Mouse (Mus musculus): ENCODE results near the gene Megf8. TPM values are rescaled to one million over a fixed set of nuclear protein-coding genes. Genes with fewer than 3 reads are reported as not detected.

Megf8 gene
- polyA plus RNA-seq, 1 experiment: 41.0 TPM

GRCm38 (mm10) chr7:25393451-25394210 is 76.7 kb downstream of the Megf8 start:
- TF ChIP-seq TCF3 (IDR thresholded peaks at IDR 0.05; ENCODE audit: insufficient read length, low read depth) (no peak), SRF (IDR thresholded peaks at IDR 0.05; ENCODE audit: control insufficient read depth, insufficient read length, low read depth) (no peak), REST (IDR thresholded peaks at IDR 0.05; ENCODE audit: insufficient read depth, insufficient read length) (no peak), TCF12 (IDR thresholded peaks at IDR 0.05; ENCODE audit: insufficient read depth, poor library complexity, severe bottlenecking) (no peak), E2F4 (IDR thresholded peaks at IDR 0.05; ENCODE audit: insufficient read depth) (no peak), CEBPB (IDR thresholded peaks at IDR 0.05; ENCODE audit: insufficient read depth, poor library complexity, severe bottlenecking) (no peak)
- Histone ChIP-seq H3K4me2 (ENCODE audit: low read depth) (no peak overlapping the region), H3K4me3 (no peak overlapping the region)

GRCm38 (mm10) chr7:25394754-25395153 is 77.8 kb downstream of the Megf8 start:
- no peaks in the 10 kb centered on the region for H3K79me2 ChIP-seq (ENCODE audit: control insufficient read depth, insufficient read depth)
- peak overlapping the region; percentile 73 for H3K4me2 ChIP-seq (ENCODE audit: low read depth)
- no peak overlapping the region for H3ac ChIP-seq (ENCODE audit: control insufficient read depth, insufficient read length)
- H3K36me3 ChIP-seq (ENCODE audit: control insufficient read depth, insufficient read depth): no peaks in the 10 kb centered on the region
- no peaks in the 10 kb centered on the region for H3K27me3 ChIP-seq (ENCODE audit: control insufficient read depth, insufficient read depth, insufficient read length)
- TF ChIP-seq POLR2AphosphoS2 (IDR thresholded peaks at IDR 0.05; ENCODE audit: insufficient read length, low read depth) (no peak), USF1 (IDR thresholded peaks at IDR 0.05; ENCODE audit: low read depth) (no peak), E2F4 (IDR thresholded peaks at IDR 0.05; ENCODE audit: insufficient read depth) (no peak), MYOG (IDR thresholded peaks at IDR 0.05; ENCODE audit: control insufficient read depth in 1 of 3, insufficient read depth in 1 of 3, insufficient read length in 2 of 3, low read depth in 2 of 3) (no peak)
- H3K4me3 ChIP-seq: peak overlapping the region; percentile 47

More at GRCm38 (mm10) chr7:25393451-25394210, 76.7 kb downstream of the Megf8 start:
- Histone ChIP-seq H3K27me3 (ENCODE audit: control insufficient read depth, insufficient read depth, insufficient read length) (no peaks in the 10 kb centered on the region), H3ac (ENCODE audit: control insufficient read depth, insufficient read length) (no peak overlapping the region), H3K36me3 (ENCODE audit: control insufficient read depth, insufficient read depth) (no peaks in the 10 kb centered on the region), H3K79me2 (ENCODE audit: control insufficient read depth, insufficient read depth) (no peaks in the 10 kb centered on the region)

GRCm38 (mm10) chr7:25395186-25395557 is 78.2 kb downstream of the Megf8 start:
- TF ChIP-seq CEBPB (IDR thresholded peaks at IDR 0.05; ENCODE audit: insufficient read depth, poor library complexity, severe bottlenecking) (no peak), MYOG (IDR thresholded peaks at IDR 0.05; ENCODE audit: control insufficient read depth in 1 of 3, insufficient read depth in 1 of 3, insufficient read length in 2 of 3, low read depth in 2 of 3) (no peak), E2F4 (IDR thresholded peaks at IDR 0.05; ENCODE audit: insufficient read depth) (no peak), MAX (IDR thresholded peaks at IDR 0.05; ENCODE audit: low read depth) (no peak), POLR2A (IDR thresholded peaks at IDR 0.05; ENCODE audit: insufficient read length, low read depth) (no peak), TCF3 (IDR thresholded peaks at IDR 0.05; ENCODE audit: insufficient read length, low read depth) (no peak), TCF12 (IDR thresholded peaks at IDR 0.05; ENCODE audit: insufficient read depth, poor library complexity, severe bottlenecking) (no peak)
- H3ac ChIP-seq (ENCODE audit: control insufficient read depth, insufficient read length): no peak overlapping the region
- H3K27me3 ChIP-seq (ENCODE audit: control insufficient read depth, insufficient read depth, insufficient read length): no peaks in the 10 kb centered on the region
- no peaks in the 10 kb centered on the region for H3K36me3 ChIP-seq (ENCODE audit: control insufficient read depth, insufficient read depth)
- H3K4me2 ChIP-seq (ENCODE audit: low read depth): peak overlapping the region; percentile 73
- H3K79me2 ChIP-seq (ENCODE audit: control insufficient read depth, insufficient read depth): no peaks in the 10 kb centered on the region
- peak overlapping the region; percentile 47 for H3K4me3 ChIP-seq

- H3K27me3 ChIP-seq (ENCODE audit: control insufficient read depth, insufficient read depth, insufficient read length): no peaks in the 10 kb centered on the region
- peak overlapping the region; percentile 73 for H3K4me2 ChIP-seq (ENCODE audit: low read depth)
- H3ac ChIP-seq (ENCODE audit: control insufficient read depth, insufficient read length): no peak overlapping the region
- H3K36me3 ChIP-seq (ENCODE audit: control insufficient read depth, insufficient read depth): no peaks in the 10 kb centered on the region
- H3K4me3 ChIP-seq: peak overlapping the region; percentile 47
- no peaks in the 10 kb centered on the region for H3K79me2 ChIP-seq (ENCODE audit: control insufficient read depth, insufficient read depth)
- no peak for TF ChIP-seq POLR2A (IDR thresholded peaks at IDR 0.05; ENCODE audit: insufficient read length, low read depth)
- TF ChIP-seq USF1 (IDR thresholded peaks at IDR 0.05; ENCODE audit: low read depth): peak; percentile 81
These were observed 78.9 kb downstream of the Megf8 start for GRCm38 (mm10) chr7:25395558-25396521.

GRCm38 (mm10) chr7:25396621-25397020 is 79.7 kb downstream of the Megf8 start:
- H3K4me3 ChIP-seq: peak overlapping the region; percentile 47
- no peak overlapping the region for H3K4me2 ChIP-seq (ENCODE audit: low read depth)
- H3K79me2 ChIP-seq (ENCODE audit: control insufficient read depth, insufficient read depth): no peaks in the 10 kb centered on the region
- no peak for TF ChIP-seq TCF3 (IDR thresholded peaks at IDR 0.05; ENCODE audit: insufficient read length, low read depth)
- TF ChIP-seq MYOG (IDR thresholded peaks at IDR 0.05; ENCODE audit: control insufficient read depth in 1 of 3, insufficient read depth in 1 of 3, insufficient read length in 2 of 3, low read depth in 2 of 3): no peak
- no peak for TF ChIP-seq TCF12 (IDR thresholded peaks at IDR 0.05; ENCODE audit: insufficient read depth, poor library complexity, severe bottlenecking)
- TF ChIP-seq POLR2A (IDR thresholded peaks at IDR 0.05; ENCODE audit: insufficient read length, low read depth): no peak
- TF ChIP-seq MYOD1 (IDR thresholded peaks at IDR 0.05; ENCODE audit: control insufficient read depth in 1 of 3, insufficient read length in 2 of 3, low read depth in 2 of 3): no peak
- no peak for TF ChIP-seq MAX (IDR thresholded peaks at IDR 0.05; ENCODE audit: low read depth)
- no peak for TF ChIP-seq SRF (IDR thresholded peaks at IDR 0.05; ENCODE audit: control insufficient read depth, insufficient read length, low read depth)
- no peak for TF ChIP-seq E2F4 (IDR thresholded peaks at IDR 0.05; ENCODE audit: insufficient read depth)
- TF ChIP-seq CEBPB (IDR thresholded peaks at IDR 0.05; ENCODE audit: insufficient read depth, poor library complexity, severe bottlenecking): no peak
- no peak for TF ChIP-seq POLR2AphosphoS2 (IDR thresholded peaks at IDR 0.05; ENCODE audit: insufficient read length, low read depth)
- TF ChIP-seq USF1 (IDR thresholded peaks at IDR 0.05; ENCODE audit: low read depth): no peak
- TF ChIP-seq REST (IDR thresholded peaks at IDR 0.05; ENCODE audit: insufficient read depth, insufficient read length): no peak
- H3K27me3 ChIP-seq (ENCODE audit: control insufficient read depth, insufficient read depth, insufficient read length): no peaks in the 10 kb centered on the region
- no peak overlapping the region for H3ac ChIP-seq (ENCODE audit: control insufficient read depth, insufficient read length)
- H3K36me3 ChIP-seq (ENCODE audit: control insufficient read depth, insufficient read depth): no peaks in the 10 kb centered on the region
